Comparison of ENCODE assay signal across 23 mouse cellular contexts in the genomic region with DNA sequence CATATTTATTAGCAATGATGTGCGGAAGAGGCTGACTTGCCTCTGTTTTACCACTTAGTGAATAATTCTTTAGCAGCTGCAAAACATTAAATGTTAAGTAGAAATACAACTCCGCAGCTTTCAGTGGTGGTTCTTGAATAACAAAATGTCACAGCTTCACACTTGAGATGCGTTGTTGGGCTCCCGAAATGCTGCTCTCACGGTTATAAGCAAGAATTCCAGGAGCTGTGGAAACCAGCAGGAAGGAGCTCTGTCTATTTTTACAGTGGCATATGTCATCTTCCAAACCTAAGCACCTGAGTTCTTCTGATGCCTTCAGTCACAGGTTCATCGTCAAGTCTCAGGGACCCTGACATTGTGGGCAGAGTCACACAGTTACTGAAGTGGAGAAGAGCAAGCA.
"Had no signal": no experiment of that assay in that cellular context is flagged by ENCODE, and none has a peak within 500 bp of the region (broad histone marks: within the 10 kb centered on the region; RNA-seq: fewer than 3 reads in every experiment).

No protein-coding gene starts in this region.

- H3K27ac ChIP-seq: kidney, embryonic 15.5 days; limb, embryonic 12.5 days; limb, embryonic 15.5 days; liver, embryonic 14.5 days; macrophage; midbrain, embryonic 12.5 days; neural tube, embryonic 13.5 days had no signal

- H3K36me3 ChIP-seq: kidney, embryonic 15.5 days; limb, embryonic 12.5 days; limb, embryonic 15.5 days; midbrain, embryonic 12.5 days; neural tube, embryonic 13.5 days had no signal

- H3K4me3 ChIP-seq: kidney, embryonic 15.5 days; limb, embryonic 12.5 days; limb, embryonic 15.5 days; midbrain, embryonic 12.5 days; myocyte; neural tube, embryonic 13.5 days had no signal

- H3K4me1 ChIP-seq: kidney, embryonic 15.5 days; limb, embryonic 12.5 days; limb, embryonic 15.5 days; neural tube, embryonic 13.5 days had no signal

- H3K27me3 ChIP-seq: kidney, embryonic 15.5 days; limb, embryonic 12.5 days; limb, embryonic 15.5 days; midbrain, embryonic 12.5 days; neural tube, embryonic 13.5 days had no signal

- H3K9me3 ChIP-seq: kidney, embryonic 15.5 days; limb, embryonic 12.5 days; limb, embryonic 15.5 days; midbrain, embryonic 12.5 days; neural tube, embryonic 13.5 days had no signal

- DNase-seq: kidney, adult 11 months; kidney, adult 8-10 months; kidney, postnatal 10 days; kidney, postnatal 36 days; layer of hippocampus, adult 9-11 months; left cerebral cortex, postnatal 4 days; liver, postnatal 0 days; lung, embryonic 14.5 days; retina, postnatal 1 day; right cerebral cortex, postnatal 25 days; spleen, adult 18-20 months; thymus, adult 18-20 months; thymus, postnatal 36 days had no signal

- ATAC-seq: liver, postnatal 0 days; lung, postnatal 0 days had no signal

- H3K9ac ChIP-seq: kidney, embryonic 15.5 days; limb, embryonic 12.5 days; limb, embryonic 15.5 days; liver, embryonic 14.5 days; liver, postnatal 0 days; lung, embryonic 14.5 days; midbrain, embryonic 12.5 days; neural tube, embryonic 13.5 days had no signal

- H3K4me2 ChIP-seq: kidney, embryonic 15.5 days; limb, embryonic 12.5 days; limb, embryonic 15.5 days; liver, embryonic 11.5 days; lung, embryonic 14.5 days; midbrain, embryonic 12.5 days; neural tube, embryonic 13.5 days had no signal
